Mouse (Mus musculus): ENCODE results near the gene Frs3. TPM values are rescaled to one million over a fixed set of nuclear protein-coding genes. Genes with fewer than 3 reads are reported as not detected.

Frs3 gene
- total and polyA plus RNA-seq, 2 experiments from 2014 or later: 68.9 to 128 TPM

GRCm38 (mm10) chr17:47702548-47703345 is 13.9 kb downstream of the Frs3 start:
- ATAC-seq (ENCODE audit: low FRiP score) (peak; percentile 21; the same call in 1 of the 2 replicates), DNase-seq (ENCODE audit: low spot score) (no peak)
- no peaks in the 10 kb centered on the region for H3K9me3 ChIP-seq (ENCODE audit: low read length)
- H3K27me3 ChIP-seq (ENCODE audit: insufficient read depth, low read length): no peaks in the 10 kb centered on the region
- no peak overlapping the region for H3K4me3 ChIP-seq (ENCODE audit: low read depth, low read length)
- H3K4me2 ChIP-seq (ENCODE audit: low read depth, low read length, poor library complexity, severe bottlenecking): no peak overlapping the region
- peaks cover 8% of the 10 kb centered on the region; the same call in 1 of the 2 replicates for H3K4me1 ChIP-seq (ENCODE audit: insufficient read depth, low read length)
- WGBS: 59% methylated on average over 28 of the region's 28 CpGs
- no peak overlapping the region for H3K27ac ChIP-seq (ENCODE audit: low read depth, low read length)
- no peak for TF ChIP-seq CTCF (IDR thresholded peaks at IDR 0.05)
- no peak overlapping the region for H3K9ac ChIP-seq (replicated peaks; ENCODE audit: low read length, poor library complexity, severe bottlenecking)
- peaks cover 46% of the 10 kb centered on the region for H3K36me3 ChIP-seq (ENCODE audit: insufficient read depth, low read length)

DNA sequence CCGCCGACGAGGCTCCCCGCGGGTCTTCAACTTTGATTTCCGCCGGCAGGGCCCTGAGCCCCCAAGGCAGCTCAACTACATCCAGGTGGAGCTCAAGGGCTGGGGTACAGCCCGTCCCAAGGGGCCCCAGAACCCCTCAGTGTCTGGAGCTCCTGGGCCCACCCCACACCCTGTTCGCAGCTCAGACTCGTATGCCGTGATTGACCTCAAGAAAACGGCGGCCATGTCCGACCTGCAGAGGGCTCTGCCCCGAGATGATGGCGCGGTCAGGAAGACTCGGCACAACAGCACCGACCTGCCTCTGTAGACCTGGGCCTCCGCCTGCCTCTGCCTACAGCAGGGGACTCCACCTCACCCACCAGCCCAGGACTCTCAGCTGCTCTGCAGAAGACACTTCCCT is 14.7 kb downstream of the Frs3 start:
- 43% methylated on average over 20 of the region's 20 CpGs for WGBS
- Histone ChIP-seq H3K27ac (ENCODE audit: low read depth, low read length) (no peak overlapping the region), H3K4me2 (ENCODE audit: low read depth, low read length, poor library complexity, severe bottlenecking) (no peak overlapping the region), H3K4me3 (ENCODE audit: low read depth, low read length) (no peak overlapping the region), H3K4me1 (ENCODE audit: insufficient read depth, low read length) (peaks cover 8% of the 10 kb centered on the region; the same call in 1 of the 2 replicates), H3K9ac (replicated peaks; ENCODE audit: low read length, poor library complexity, severe bottlenecking) (no peak overlapping the region), H3K9me3 (ENCODE audit: low read length) (no peaks in the 10 kb centered on the region), H3K36me3 (ENCODE audit: insufficient read depth, low read length) (peaks cover 40% of the 10 kb centered on the region), H3K27me3 (ENCODE audit: insufficient read depth, low read length) (no peaks in the 10 kb centered on the region)
- TF ChIP-seq CTCF (IDR thresholded peaks at IDR 0.05): no peak
- DNase-seq (ENCODE audit: low spot score) (no peak), ATAC-seq (ENCODE audit: low FRiP score) (no peak)

DNA sequence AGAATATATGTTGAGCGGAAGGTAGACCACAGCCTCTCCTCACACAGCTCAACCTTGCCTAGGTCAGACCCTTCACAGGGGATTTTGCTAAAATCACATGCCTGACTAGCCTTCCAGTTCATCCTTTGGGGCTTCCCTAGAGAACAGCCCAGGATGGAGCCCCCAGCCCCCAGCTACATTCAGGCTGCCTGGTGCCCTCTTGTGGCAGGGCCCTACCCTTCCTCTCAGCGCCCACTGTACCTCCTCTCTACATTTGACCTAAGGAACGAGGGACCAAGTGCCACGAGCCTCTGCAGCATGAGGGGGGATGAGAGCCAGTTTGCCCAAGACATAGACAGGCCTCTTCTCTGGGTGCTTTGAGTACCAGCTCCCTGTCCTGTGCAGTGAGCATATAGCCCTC is 15.9 kb downstream of the Frs3 start:
- Histone ChIP-seq H3K36me3 (ENCODE audit: insufficient read depth, low read length) (peaks cover 35% of the 10 kb centered on the region), H3K27ac (ENCODE audit: low read depth, low read length) (no peak overlapping the region), H3K4me1 (ENCODE audit: insufficient read depth, low read length) (peaks cover 8% of the 10 kb centered on the region; the same call in 1 of the 2 replicates), H3K27me3 (ENCODE audit: insufficient read depth, low read length) (no peaks in the 10 kb centered on the region), H3K4me3 (ENCODE audit: low read depth, low read length) (no peak overlapping the region), H3K9ac (replicated peaks; ENCODE audit: low read length, poor library complexity, severe bottlenecking) (no peak overlapping the region), H3K4me2 (ENCODE audit: low read depth, low read length, poor library complexity, severe bottlenecking) (no peak overlapping the region), H3K9me3 (ENCODE audit: low read length) (no peaks in the 10 kb centered on the region)
- no peak for DNase-seq (ENCODE audit: low spot score)
- peak; percentile 27; the same call in 1 of the 2 replicates for TF ChIP-seq CTCF (IDR thresholded peaks at IDR 0.05)
- WGBS: 86% methylated on average over 4 of the region's 4 CpGs
- no peak for ATAC-seq (ENCODE audit: low FRiP score)

GRCm38 (mm10) chr17:47706196-47706595 is 17.4 kb downstream of the Frs3 start:
- Histone ChIP-seq H3K4me2 (ENCODE audit: low read depth, low read length, poor library complexity, severe bottlenecking) (no peak overlapping the region), H3K9me3 (ENCODE audit: low read length) (no peaks in the 10 kb centered on the region), H3K27me3 (ENCODE audit: insufficient read depth, low read length) (no peaks in the 10 kb centered on the region), H3K36me3 (ENCODE audit: insufficient read depth, low read length) (peaks cover 21% of the 10 kb centered on the region), H3K4me3 (ENCODE audit: low read depth, low read length) (no peak overlapping the region), H3K9ac (replicated peaks; ENCODE audit: low read length, poor library complexity, severe bottlenecking) (no peak overlapping the region), H3K27ac (ENCODE audit: low read depth, low read length) (no peak overlapping the region), H3K4me1 (ENCODE audit: insufficient read depth, low read length) (peaks cover 8% of the 10 kb centered on the region; the same call in 1 of the 2 replicates)
- WGBS: 89% methylated on average over 1 of the region's 1 CpGs
- TF ChIP-seq CTCF (IDR thresholded peaks at IDR 0.05): no peak
- ATAC-seq (ENCODE audit: low FRiP score) (no peak), DNase-seq (ENCODE audit: low spot score) (peak; percentile 30)

GRCm38 (mm10) chr17:47707961-47708360 is 19.1 kb downstream of the Frs3 start:
- Histone ChIP-seq H3K4me3 (ENCODE audit: low read depth, low read length) (no peak overlapping the region), H3K4me1 (ENCODE audit: insufficient read depth, low read length) (no peaks in the 10 kb centered on the region), H3K9me3 (ENCODE audit: low read length) (no peaks in the 10 kb centered on the region), H3K27me3 (ENCODE audit: insufficient read depth, low read length) (no peaks in the 10 kb centered on the region), H3K9ac (replicated peaks; ENCODE audit: low read length, poor library complexity, severe bottlenecking) (no peak overlapping the region), H3K4me2 (ENCODE audit: low read depth, low read length, poor library complexity, severe bottlenecking) (no peak overlapping the region), H3K36me3 (ENCODE audit: insufficient read depth, low read length) (peaks cover 9% of the 10 kb centered on the region), H3K27ac (ENCODE audit: low read depth, low read length) (no peak overlapping the region)
- DNase-seq (ENCODE audit: low spot score): no peak
- ATAC-seq (ENCODE audit: low FRiP score): no peak
- 87% methylated on average over 3 of the region's 3 CpGs for WGBS
- no peak for TF ChIP-seq CTCF (IDR thresholded peaks at IDR 0.05)

GRCm38 (mm10) chr17:47708972-47709371 is 20.1 kb downstream of the Frs3 start:
- DNase-seq (ENCODE audit: low spot score): no peak
- H3K4me2 ChIP-seq (ENCODE audit: low read depth, low read length, poor library complexity, severe bottlenecking): no peak overlapping the region
- no peaks in the 10 kb centered on the region for H3K4me1 ChIP-seq (ENCODE audit: insufficient read depth, low read length)
- H3K9me3 ChIP-seq (ENCODE audit: low read length): no peaks in the 10 kb centered on the region
- H3K27ac ChIP-seq (ENCODE audit: low read depth, low read length): no peak overlapping the region
- no peak overlapping the region for H3K4me3 ChIP-seq (ENCODE audit: low read depth, low read length)
- no peak overlapping the region for H3K9ac ChIP-seq (replicated peaks; ENCODE audit: low read length, poor library complexity, severe bottlenecking)
- ATAC-seq (ENCODE audit: low FRiP score): no peak
- H3K36me3 ChIP-seq (ENCODE audit: insufficient read depth, low read length): no peaks in the 10 kb centered on the region; the same call in 1 of the 2 replicates
- 79% methylated on average over 4 of the region's 4 CpGs for WGBS
- no peaks in the 10 kb centered on the region for H3K27me3 ChIP-seq (ENCODE audit: insufficient read depth, low read length)
- TF ChIP-seq CTCF (IDR thresholded peaks at IDR 0.05): no peak

Data from midbrain, postnatal 0 days (tissue).